Mouse (Mus musculus): ENCODE data around the gene Nceh1.

Nceh1 gene

GRCm38 (mm10) chr3:27322591-27322990, 139.8 kb downstream of the Nceh1 start:
- no peak for DNase-seq (ENCODE audit: low read depth, low spot score)

GRCm38 (mm10) chr3:27323551-27323950, 140.8 kb downstream of the Nceh1 start:
- no peak for DNase-seq (ENCODE audit: low read depth, low spot score)

- no peak for DNase-seq (ENCODE audit: low read depth, low spot score)
These were observed 143.9 kb downstream of the Nceh1 start for GRCm38 (mm10) chr3:27326633-27327191.

- no peak for DNase-seq (ENCODE audit: low read depth, low spot score)
These were observed 147.9 kb downstream of the Nceh1 start for GRCm38 (mm10) chr3:27330706-27331105.
